Mouse (Mus musculus): ENCODE measurements around the gene Gm49711.

DNA sequence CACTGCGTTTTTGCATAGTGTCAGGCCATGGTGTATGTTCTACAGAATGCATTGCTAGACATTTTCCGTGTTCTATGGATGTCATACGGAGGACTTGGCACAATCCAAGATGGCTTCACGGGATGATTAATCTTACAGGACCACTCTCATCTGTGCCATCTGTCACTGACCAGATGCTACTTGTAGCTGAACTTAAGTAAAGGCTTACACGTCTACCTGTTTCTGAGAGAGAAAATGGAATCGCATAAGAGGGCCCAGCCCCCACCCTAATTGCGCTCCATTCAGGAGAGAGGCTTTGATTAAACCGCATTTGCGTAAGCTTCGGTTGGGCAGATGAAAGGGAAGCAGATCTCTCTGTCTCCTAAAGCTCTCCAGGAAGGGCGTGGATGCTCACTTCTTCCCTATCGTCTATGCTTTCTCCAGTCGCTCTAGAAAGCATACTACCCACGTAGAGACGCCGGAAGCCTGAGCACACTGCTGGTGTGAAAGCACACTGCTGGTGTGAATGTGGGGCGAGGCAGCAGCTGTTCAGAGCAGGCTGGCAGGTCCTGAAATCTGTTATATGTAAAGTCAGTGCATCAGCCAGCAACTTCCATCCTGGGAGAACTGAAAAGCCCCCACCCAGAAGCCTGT, 62.9 kb downstream of the Gm49711 start:
- TF ChIP-seq ZC3H11A (IDR thresholded peaks at IDR 0.05; ENCODE audit: borderline replicate concordance, low read depth, low read length) (no peak), HCFC1 (IDR thresholded peaks at IDR 0.05; ENCODE audit: borderline replicate concordance, insufficient read depth, low read length) (no peak)
